In the genomic region with DNA sequence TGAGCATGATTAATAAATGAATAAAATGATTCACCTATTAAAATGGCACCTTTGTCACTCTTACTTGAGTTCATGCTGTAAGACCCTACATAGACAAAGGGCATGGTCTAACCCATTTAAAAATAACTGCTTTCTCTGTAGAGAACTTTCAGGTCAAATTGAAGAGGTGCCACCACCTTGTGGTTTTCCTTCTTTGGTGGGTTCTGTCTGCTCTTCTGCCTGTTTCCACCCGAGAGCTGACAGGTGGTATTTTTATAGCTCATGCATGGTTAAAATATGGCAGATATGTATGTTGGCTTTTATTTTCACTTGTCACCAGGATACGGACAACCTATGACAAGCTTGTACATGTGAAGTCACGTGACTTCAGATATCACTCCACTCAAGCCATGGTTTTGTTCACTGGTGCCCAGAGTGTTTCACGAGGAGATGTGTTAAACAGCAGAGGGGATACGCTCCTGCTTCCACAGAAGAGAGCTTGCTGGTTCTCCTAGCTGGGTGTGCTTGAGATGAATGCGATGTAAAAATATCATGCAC, we compare ENCODE assay signal across 26 mouse cellular contexts.
DNase-seq lines count a peak whose midpoint lies in the region; ATAC-seq lines count a peak whose summit lies in the region.
"Had no signal": no experiment of that assay in that cellular context is flagged by ENCODE, and none has a peak within 500 bp of the region (broad histone marks: within the 10 kb centered on the region; RNA-seq: fewer than 3 reads in every experiment).

No protein-coding gene starts in this region.

- ATAC-seq in heart, embryonic 16.5 days (replicated peaks; ENCODE audit: extremely low read depth, insufficient read depth, low FRiP score): 0 out of 2 replicates have a peak, but pooled peaks have one; percentile 10
- ATAC-seq: CD4-positive, CD25-positive, alpha-beta regulatory T cell, adult 4 months; forebrain, embryonic 13.5 days; forebrain, embryonic 15.5 days; forebrain, postnatal 0 days; Patski had no signal

- no peak for DNase-seq in heart, adult 9 months (ENCODE audit: low spot score in 2 of 2)
- DNase-seq in thymus, postnatal 0 days (ENCODE audit: low spot score): peak; percentile 65
- no peak for DNase-seq in thymus, postnatal 14 days
- DNase-seq in T-cell, adult 2 months (ENCODE audit: low spot score): peak; percentile 39
- DNase-seq in forebrain, embryonic 10.5 days (ENCODE audit: extremely low spot score, low spot score): no peak
- DNase-seq: adrenal gland, adult 2 months; adrenal gland, postnatal 10 days; adrenal gland, postnatal 25 days; B cell, adult 2 months; cerebellum, adult 11 months; cerebellum, adult 18-20 months; cerebellum, adult 8-10 months; cerebellum, adult 9-11 months; cerebellum, postnatal 14 days; cerebellum, postnatal 36 days; embryo, embryonic 11 days; forebrain, postnatal 0 days had no signal

- H3K9me3 ChIP-seq in heart, embryonic 16.5 days (replicated peaks; ENCODE audit: control insufficient read depth, low read length): no peaks in the 10 kb centered on the region
- H3K9me3 ChIP-seq in forebrain, embryonic 10.5 days: no peaks in the 10 kb centered on the region
- H3K9me3 ChIP-seq: embryonic facial prominence, embryonic 13.5 days; embryonic facial prominence, embryonic 15.5 days; forebrain, embryonic 13.5 days; forebrain, embryonic 15.5 days; G1E had no signal

- no peaks in the 10 kb centered on the region for H3K36me3 ChIP-seq in heart, embryonic 16.5 days (ENCODE audit: control insufficient read depth, insufficient read depth)
- no peaks in the 10 kb centered on the region for H3K36me3 ChIP-seq in forebrain, embryonic 10.5 days (replicated peaks)
- H3K36me3 ChIP-seq: embryonic facial prominence, embryonic 13.5 days; embryonic facial prominence, embryonic 15.5 days; forebrain, embryonic 15.5 days; G1E had no signal

- no peak overlapping the region for H3K4me3 ChIP-seq in heart, embryonic 16.5 days (ENCODE audit: low read length)
- no peak overlapping the region for H3K4me3 ChIP-seq in forebrain, embryonic 10.5 days
- H3K4me3 ChIP-seq: embryonic facial prominence, embryonic 13.5 days; embryonic facial prominence, embryonic 15.5 days; erythroblast, embryonic 14.5 days; forebrain, embryonic 13.5 days; forebrain, embryonic 15.5 days had no signal

- peaks cover 13% of the 10 kb centered on the region; the same call in 1 of the 2 replicates for H3K4me1 ChIP-seq in heart, embryonic 16.5 days (ENCODE audit: control insufficient read depth, insufficient read depth, low read length)
- H3K4me1 ChIP-seq in forebrain, embryonic 10.5 days: peaks cover 24% of the 10 kb centered on the region

- WGBS in heart, embryonic 16.5 days: 59% methylated on average over 6 of the region's 6 CpGs
- 90% methylated on average over 6 of the region's 6 CpGs for WGBS in forebrain, embryonic 10.5 days

- no peak overlapping the region for H3K27ac ChIP-seq in heart, embryonic 16.5 days (ENCODE audit: low read length)
- no peak overlapping the region for H3K27ac ChIP-seq in forebrain, embryonic 10.5 days
- H3K27ac ChIP-seq: embryonic facial prominence, embryonic 13.5 days; embryonic facial prominence, embryonic 15.5 days; forebrain, embryonic 13.5 days; forebrain, embryonic 15.5 days had no signal

- H3K4me2 ChIP-seq in heart, embryonic 16.5 days (ENCODE audit: low read depth, low read length): no peak overlapping the region
- H3K4me2 ChIP-seq: embryonic facial prominence, embryonic 13.5 days; embryonic facial prominence, embryonic 15.5 days; forebrain, embryonic 13.5 days; forebrain, embryonic 15.5 days had no signal

- H3K27me3 ChIP-seq in heart, embryonic 16.5 days (ENCODE audit: control insufficient read depth, insufficient read depth, low read length): no peaks in the 10 kb centered on the region
- H3K27me3 ChIP-seq in forebrain, embryonic 10.5 days (ENCODE audit: poor library complexity, severe bottlenecking): no peaks in the 10 kb centered on the region
- H3K27me3 ChIP-seq: embryonic facial prominence, embryonic 13.5 days; forebrain, embryonic 13.5 days; forebrain, embryonic 15.5 days; Patski had no signal

- no peak overlapping the region for H3K9ac ChIP-seq in heart, embryonic 16.5 days (ENCODE audit: low read length)
- H3K9ac ChIP-seq: embryonic facial prominence, embryonic 13.5 days; embryonic facial prominence, embryonic 15.5 days; forebrain, embryonic 13.5 days; forebrain, embryonic 15.5 days; forebrain, postnatal 0 days had no signal

Comparison
In these comparisons a context has a peak if more than half of its experiments do, and no peak if none do; other contexts are left out.
1. DNase-seq: peak in thymus, postnatal 0 days (single experiment) and T-cell, adult 2 months (single experiment); none in heart, adult 9 months (0 of 2), thymus, postnatal 14 days (single experiment) and forebrain, embryonic 10.5 days (single experiment).